Mouse (Mus musculus) lung, embryonic 16.5 days (tissue): ENCODE measurements at regions not wholly inside any gene's neighbourhood (a gene's known extent, or its start where the extent isn't known, plus 50 kb on each side); places are given as distances from the start of the nearest gene placed in this dataset.

Experiments used
- ATAC-seq: fragments of 200-750 bp; cut with Nextera tagmentation; 2 replicates; pipeline ENCODE4 v1.8.0; 2017; ENCODE audit warnings: low read depth, mild to moderate bottlenecking, moderate library complexity
- H3K27ac ChIP-seq: fragments of 300-500 bp; sonication (generic); 2 replicates; pipeline ENCODE4 v1.5.1; 2014; ENCODE audit warnings: mild to moderate bottlenecking, control low read depth, low read length
- H3K27me3 ChIP-seq: fragments of 300-500 bp; sonication (generic); 2 replicates; pipeline ENCODE4 v1.6.1; 2014; ENCODE audit warnings: low read depth, low read length, mixed read lengths; ENCODE audit not compliant: control insufficient read depth, insufficient read depth
- H3K36me3 ChIP-seq: fragments of 300-500 bp; sonication (generic); 2 replicates; pipeline ENCODE4 v1.6.1; 2014; ENCODE audit warnings: low read length; ENCODE audit not compliant: control insufficient read depth, insufficient read depth
- H3K4me1 ChIP-seq: fragments of 300-500 bp; sonication (generic); replicated peaks from 2 replicates; pipeline ENCODE4 v1.6.1; 2014; ENCODE audit warnings: low read length, mixed read lengths; ENCODE audit not compliant: control insufficient read depth, insufficient read depth
- H3K4me2 ChIP-seq: fragments of 300-500 bp; sonication (generic); 2 replicates; pipeline ENCODE4 v1.6.1; 2014; ENCODE audit warnings: low read depth, low read length, control low read depth
- H3K4me3 ChIP-seq: fragments of 300-500 bp; sonication (generic); 2 replicates; pipeline ENCODE4 v1.5.1; 2014; ENCODE audit warnings: mild to moderate bottlenecking, low read length, control low read depth
- H3K9ac ChIP-seq: fragments of 300-500 bp; sonication (generic); 2 replicates; pipeline ENCODE4 v1.6.1; 2014; ENCODE audit warnings: low read length, control low read depth
- H3K9me3 ChIP-seq: fragments of 300-500 bp; sonication (generic); 2 replicates; pipeline ENCODE4 v1.6.1; 2016; ENCODE audit warnings: low read length; ENCODE audit not compliant: control insufficient read depth
- WGBS: fragments of 180-500 bp; shearing (Covaris S2); extraction: QIAGEN DNeasy Blood & Tissue Kit; methylation state at CpG from one replicate; pipeline ENCODE4 v1.1.7; 2014; 5-methylcytosine and 5-hydroxymethylcytosine counted together

DNA sequence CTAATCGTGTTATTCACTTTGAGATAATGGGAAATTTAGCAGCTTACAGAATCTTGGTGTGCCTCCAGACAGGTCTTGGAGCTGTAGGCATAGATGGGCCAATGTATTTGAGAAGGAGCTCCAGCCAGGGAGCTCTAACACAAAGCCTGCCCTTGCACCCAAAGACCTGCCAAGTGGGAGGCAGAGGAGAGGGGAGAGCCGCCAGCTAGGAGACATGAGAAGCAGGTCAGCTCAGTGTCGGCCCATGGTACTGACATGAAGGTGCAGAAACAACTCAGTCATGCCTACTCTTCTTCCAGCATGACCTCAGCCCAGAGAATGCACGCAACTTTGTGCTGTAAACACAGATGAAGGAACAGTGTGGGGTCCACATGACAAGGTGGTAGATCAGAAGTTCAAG is 128.8 kb downstream of the Ackr3 start:
- H3K9ac ChIP-seq, result no peak overlapping the region
- H3K27me3 ChIP-seq, result peaks cover 2% of the 10 kb centered on the region; the same call in 1 of the 2 replicates
- no peaks in the 10 kb centered on the region for H3K36me3 ChIP-seq
- 90% methylated on average over 4 of the region's 4 CpGs for WGBS
- H3K4me2 ChIP-seq, result no peak overlapping the region
- ATAC-seq, result no peak
- H3K4me1 ChIP-seq, result peaks cover 11% of the 10 kb centered on the region
- H3K9me3 ChIP-seq, result no peaks in the 10 kb centered on the region
- H3K27ac ChIP-seq, result no peak overlapping the region
- H3K4me3 ChIP-seq, result no peak overlapping the region

- H3K4me1 ChIP-seq, result peaks cover 11% of the 10 kb centered on the region
- WGBS, result 69% methylated on average over 6 of the region's 6 CpGs
Observed at GRCm38 (mm10) chr1:90333676-90334430, 130.1 kb downstream of the Ackr3 start.

DNA sequence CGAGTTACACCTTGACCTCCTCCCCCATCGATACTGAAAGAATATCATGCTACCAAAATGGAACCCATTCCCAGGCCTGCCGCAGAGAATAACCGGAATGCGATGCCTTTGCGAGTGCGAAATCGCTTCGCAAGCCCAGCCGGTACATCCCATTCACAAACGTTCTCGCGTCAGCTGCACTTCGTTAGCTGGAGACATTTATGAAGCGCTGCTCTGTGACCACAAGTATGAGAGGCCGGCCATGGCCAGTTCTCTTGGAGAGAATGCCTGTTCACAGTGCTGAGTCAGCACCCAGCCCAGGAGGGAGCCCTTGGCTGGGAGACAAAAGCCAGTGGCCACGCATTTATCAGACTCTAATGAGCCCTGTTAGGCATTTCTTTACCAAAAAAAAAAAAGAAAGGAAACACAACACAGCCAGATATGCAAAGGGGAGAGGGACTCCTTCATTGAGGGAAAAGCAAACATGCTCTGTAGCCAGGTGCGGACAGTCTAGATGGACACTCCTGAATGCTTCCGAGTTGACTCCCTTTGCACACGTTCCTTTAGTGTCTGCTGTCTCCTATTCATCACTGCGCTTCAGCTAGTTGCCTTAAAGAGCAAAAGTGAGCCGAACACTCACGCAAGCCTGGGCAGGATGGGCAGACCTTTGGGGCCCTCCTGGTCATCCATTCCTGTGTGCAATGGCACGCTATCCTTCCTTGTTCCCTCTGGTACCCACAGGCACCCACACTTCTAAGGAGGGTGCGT is 131.4 kb downstream of the Ackr3 start:
- peak; percentile 88 for ATAC-seq
- H3K4me2 ChIP-seq, result no peak overlapping the region
- H3K9ac ChIP-seq, result no peak overlapping the region
- WGBS, result 44% methylated on average over 25 of the region's 25 CpGs
- H3K27me3 ChIP-seq, result peaks cover 5% of the 10 kb centered on the region; the same call in 1 of the 2 replicates
- peaks cover 11% of the 10 kb centered on the region for H3K4me1 ChIP-seq
- H3K4me3 ChIP-seq, result no peak overlapping the region
- H3K27ac ChIP-seq, result no peak overlapping the region
- no peaks in the 10 kb centered on the region for H3K36me3 ChIP-seq
- no peaks in the 10 kb centered on the region for H3K9me3 ChIP-seq

More at GRCm38 (mm10) chr1:90333676-90334430, 130.1 kb downstream of the Ackr3 start:
- Histone ChIP-seq H3K9me3 (no peaks in the 10 kb centered on the region), H3K27ac (no peak overlapping the region), H3K4me3 (no peak overlapping the region), H3K27me3 (peaks cover 5% of the 10 kb centered on the region; the same call in 1 of the 2 replicates), H3K36me3 (no peaks in the 10 kb centered on the region), H3K9ac (no peak overlapping the region), H3K4me2 (no peak overlapping the region)
- no peak for ATAC-seq

DNA sequence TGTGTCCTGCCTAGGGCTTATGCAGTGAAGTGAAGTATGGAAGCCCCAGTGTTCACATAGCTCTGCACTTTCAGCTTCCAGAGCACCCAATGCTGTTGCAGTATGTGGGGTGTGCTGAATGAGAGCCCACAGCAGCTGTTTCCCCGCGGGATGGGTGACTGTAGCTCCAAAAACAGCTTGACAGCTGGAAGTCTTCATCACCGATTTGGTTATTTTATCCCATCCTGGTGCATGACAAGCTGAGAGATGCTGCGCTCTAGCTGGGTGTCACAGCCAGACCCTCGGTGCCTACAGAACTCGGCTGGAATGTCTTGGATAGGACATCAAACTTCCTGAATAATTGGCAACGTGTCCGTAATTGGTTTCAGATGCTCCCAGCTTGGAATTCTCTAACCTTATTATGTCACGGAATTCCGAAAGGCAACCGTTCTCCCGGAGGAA is 134.1 kb downstream of the Ackr3 start:
- no peaks in the 10 kb centered on the region for H3K9me3 ChIP-seq
- peaks cover 5% of the 10 kb centered on the region; the same call in 1 of the 2 replicates for H3K27me3 ChIP-seq
- H3K4me2 ChIP-seq, result no peak overlapping the region
- peak; percentile 75 for ATAC-seq
- H3K36me3 ChIP-seq, result no peaks in the 10 kb centered on the region
- H3K9ac ChIP-seq, result no peak overlapping the region
- 43% methylated on average over 12 of the region's 12 CpGs for WGBS
- no peak overlapping the region for H3K4me3 ChIP-seq
- peaks cover 11% of the 10 kb centered on the region for H3K4me1 ChIP-seq
- no peak overlapping the region for H3K27ac ChIP-seq

DNA sequence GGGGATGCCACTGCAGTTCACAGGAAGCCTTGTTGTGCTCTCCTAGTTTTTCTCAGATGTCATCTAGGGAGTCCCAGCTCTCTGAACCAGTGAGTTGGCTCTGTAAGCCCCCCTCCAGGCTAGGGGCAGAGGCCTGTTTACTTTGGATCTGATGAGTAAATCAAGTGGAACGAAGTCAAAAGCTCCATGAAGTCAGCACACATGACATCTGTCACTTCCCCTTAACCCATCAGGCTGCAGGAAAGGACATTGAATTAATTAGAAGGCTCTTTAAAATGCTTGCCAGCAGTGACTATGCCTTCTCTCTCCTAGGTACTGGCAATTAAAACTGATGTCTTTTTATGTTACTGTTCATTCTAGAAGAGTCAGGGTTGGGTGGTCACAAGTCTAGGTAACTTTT is 138.6 kb downstream of the Ackr3 start:
- no peak overlapping the region for H3K4me2 ChIP-seq
- H3K27me3 ChIP-seq, result 0 out of 2 replicates have a peak, but pooled peaks cover 3% of the 10 kb centered on the region
- H3K27ac ChIP-seq, result no peak overlapping the region
- no peak overlapping the region for H3K9ac ChIP-seq
- no peaks in the 10 kb centered on the region; the same call in 1 of the 2 replicates for H3K4me1 ChIP-seq
- H3K4me3 ChIP-seq, result no peak overlapping the region
- 17% methylated on average over 1 of the region's 1 CpGs for WGBS
- no peaks in the 10 kb centered on the region for H3K36me3 ChIP-seq
- no peak for ATAC-seq
- H3K9me3 ChIP-seq, result no peaks in the 10 kb centered on the region

DNA sequence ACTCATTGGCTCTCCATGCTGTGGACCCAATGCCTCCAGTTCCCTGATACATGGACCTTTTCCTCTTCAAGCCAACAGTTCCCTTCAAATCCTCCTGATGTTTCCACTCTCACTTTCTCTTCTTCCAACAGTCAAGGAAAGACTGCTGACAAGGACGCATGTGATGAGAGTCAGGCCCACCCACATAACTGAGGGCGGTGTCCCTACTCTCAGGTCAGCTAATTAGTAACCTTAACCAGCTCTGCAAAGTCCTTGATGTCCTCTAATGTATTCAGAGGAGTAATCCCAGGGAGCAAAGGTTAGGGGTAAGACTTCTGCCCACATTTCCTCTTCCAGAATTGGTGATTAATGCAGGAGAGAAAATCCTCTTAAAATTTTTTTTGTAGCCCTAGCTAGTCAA is 139.7 kb downstream of the Ackr3 start:
- H3K9ac ChIP-seq, result no peak overlapping the region
- H3K9me3 ChIP-seq, result no peaks in the 10 kb centered on the region
- no peaks in the 10 kb centered on the region for H3K36me3 ChIP-seq
- 63% methylated on average over 2 of the region's 2 CpGs for WGBS
- no peaks in the 10 kb centered on the region for H3K4me1 ChIP-seq
- H3K27ac ChIP-seq, result no peak overlapping the region
- ATAC-seq, result no peak
- no peak overlapping the region for H3K4me2 ChIP-seq
- 0 out of 2 replicates have a peak, but pooled peaks cover 3% of the 10 kb centered on the region for H3K27me3 ChIP-seq
- H3K4me3 ChIP-seq, result no peak overlapping the region

DNA sequence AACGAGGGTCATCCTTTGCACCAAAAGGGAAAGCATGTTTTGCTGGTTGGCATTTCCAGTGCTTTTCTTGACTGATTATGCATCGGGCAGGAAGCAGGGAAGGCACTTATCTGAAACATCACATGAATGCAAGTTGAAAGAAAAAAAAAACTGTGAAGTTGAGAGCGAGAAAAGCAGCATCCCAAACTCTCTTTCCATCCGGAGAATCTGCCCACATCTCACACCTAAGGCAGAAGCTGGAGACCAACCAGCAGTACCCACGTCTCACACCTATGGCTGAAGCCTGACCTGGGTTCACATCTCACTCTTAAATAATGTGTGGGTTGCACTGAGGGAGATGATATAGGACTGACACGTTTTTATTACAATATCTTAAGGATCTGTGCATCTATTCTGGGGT is 143.3 kb downstream of the Ackr3 start:
- H3K4me2 ChIP-seq, result no peak overlapping the region
- H3K36me3 ChIP-seq, result no peaks in the 10 kb centered on the region
- WGBS, result 38% methylated on average over 6 of the region's 6 CpGs
- H3K27ac ChIP-seq, result no peak overlapping the region
- H3K27me3 ChIP-seq, result peaks cover 5% of the 10 kb centered on the region; the same call in 1 of the 2 replicates
- no peak for ATAC-seq
- no peak overlapping the region for H3K9ac ChIP-seq
- H3K4me1 ChIP-seq, result no peaks in the 10 kb centered on the region
- no peaks in the 10 kb centered on the region for H3K9me3 ChIP-seq
- H3K4me3 ChIP-seq, result no peak overlapping the region

GRCm38 (mm10) chr1:90349611-90350010 is 145.8 kb downstream of the Ackr3 start:
- Histone ChIP-seq H3K4me1 (no peaks in the 10 kb centered on the region), H3K4me2 (no peak overlapping the region), H3K9ac (no peak overlapping the region), H3K36me3 (no peaks in the 10 kb centered on the region), H3K4me3 (no peak overlapping the region), H3K27me3 (peaks cover 5% of the 10 kb centered on the region; the same call in 1 of the 2 replicates), H3K27ac (no peak overlapping the region), H3K9me3 (no peaks in the 10 kb centered on the region)
- ATAC-seq, result 0 out of 2 replicates have a peak, but pooled peaks have one; percentile 34
- WGBS, result 50% methylated on average over 6 of the region's 6 CpGs

DNA sequence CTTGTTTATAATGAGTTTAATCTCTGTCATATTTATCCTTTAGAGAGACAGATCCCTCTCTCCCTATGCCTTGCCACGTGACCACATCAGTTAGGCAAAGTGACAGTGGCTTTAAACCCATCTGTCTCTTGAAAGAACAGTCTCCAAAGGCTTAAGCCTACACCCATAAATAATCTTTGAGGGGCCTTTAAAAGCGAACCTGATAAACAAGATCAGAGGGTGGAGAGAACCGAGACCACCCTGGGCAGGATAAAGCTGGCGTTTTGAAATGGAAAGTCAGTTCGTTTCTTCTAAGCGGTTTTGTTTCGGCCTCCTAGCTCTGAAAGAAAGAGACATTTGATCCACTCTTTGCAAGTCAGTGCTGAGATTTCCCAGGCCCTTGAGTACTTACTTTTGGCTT is 149.5 kb downstream of the Ackr3 start:
- H3K9me3 ChIP-seq, result no peaks in the 10 kb centered on the region
- WGBS, result 19% methylated on average over 7 of the region's 7 CpGs

More for the DNA sequence above, 149.5 kb downstream of the Ackr3 start:
- Histone ChIP-seq H3K36me3 (no peaks in the 10 kb centered on the region), H3K4me3 (no peak overlapping the region), H3K4me1 (no peaks in the 10 kb centered on the region), H3K27ac (no peak overlapping the region), H3K9ac (no peak overlapping the region), H3K4me2 (no peak overlapping the region), H3K27me3 (peaks cover 5% of the 10 kb centered on the region; the same call in 1 of the 2 replicates)
- no peak for ATAC-seq
